Mouse (Mus musculus) MEL (cell line): ENCODE measurements at regions not wholly inside any gene's neighbourhood (a gene's known extent, or its start where the extent isn't known, plus 50 kb on each side); places are given as distances from the start of the nearest gene placed in this dataset.

Source experiments
- DNase-seq: peaks from one replicate; pipeline ENCODE4 v3.0.0; 2011; ENCODE audit warnings: low read depth, low spot score
- H3K27ac ChIP-seq: 2 replicates; pipeline ENCODE4 v1.5.1; 2012; ENCODE audit warnings: low read depth, mild to moderate bottlenecking, control low read depth, low read length, moderate library complexity; ENCODE audit not compliant: control insufficient read depth
- H3K27me3 ChIP-seq, 2 experiments: fragments of 150-350 bp in 1 of 2; sonication (generic) in 1 of 2; 2 replicates each; pipeline ENCODE4 v1.6.1; 2012; ENCODE audit warnings: low read length in 2 of 2, mild to moderate bottlenecking in 2 of 2, improper control_type of control experiment in 1 of 2, moderate library complexity in 1 of 2; ENCODE audit not compliant: insufficient read depth in 2 of 2, control insufficient read depth in 1 of 2
- H3K36me3 ChIP-seq, 2 experiments: 2 replicates each; pipeline ENCODE4 v1.6.1; 2012 to 2014; ENCODE audit warnings: low read length in 2 of 2, improper control_type of control experiment in 1 of 2, inconsistent platforms in 1 of 2, mild to moderate bottlenecking in 1 of 2; ENCODE audit not compliant: insufficient read depth in 2 of 2, control insufficient read depth in 1 of 2
- H3K4me1 ChIP-seq, 2 experiments: fragments of 150-350 bp in 1 of 2; sonication (generic) in 1 of 2; 2 replicates each; pipeline ENCODE4 v1.6.1; 2012; ENCODE audit warnings: low read length in 2 of 2, improper control_type of control experiment in 1 of 2, mild to moderate bottlenecking in 1 of 2; ENCODE audit not compliant: insufficient read depth in 2 of 2, control insufficient read depth in 1 of 2
- H3K4me3 ChIP-seq, 2 experiments: fragments of 150-350 bp in 1 of 2; sonication (generic) in 1 of 2; 2 replicates each; pipeline ENCODE4 v1.5.1; 2012; ENCODE audit warnings: low read depth in 2 of 2, low read length in 2 of 2, mild to moderate bottlenecking in 2 of 2, moderate library complexity in 2 of 2, control low read depth in 1 of 2, improper control_type of control experiment in 1 of 2; ENCODE audit not compliant: control insufficient read depth in 1 of 2, insufficient read depth in 1 of 2
- H3K79me2 ChIP-seq: 2 replicates; pipeline ENCODE4 v1.6.1; 2012; ENCODE audit warnings: mild to moderate bottlenecking, low read length, moderate library complexity; ENCODE audit not compliant: control insufficient read depth, poor library complexity, insufficient read depth
- H3K9ac ChIP-seq: 2 replicates; pipeline ENCODE4 v1.6.1; 2012; ENCODE audit warnings: low read depth, mild to moderate bottlenecking, control low read depth, low read length, moderate library complexity; ENCODE audit not compliant: control insufficient read depth, poor library complexity, severe bottlenecking
- H3K9me3 ChIP-seq: fragments of 150-350 bp; sonication (generic); replicated peaks from 2 replicates; pipeline ENCODE4 v1.6.1; 2012; ENCODE audit warnings: mild to moderate bottlenecking, low read length, improper control_type of control experiment, moderate library complexity; ENCODE audit not compliant: insufficient read depth
- CTCF ChIP-seq, 3 experiments: IDR thresholded peaks in 2 of 3; conservative IDR thresholded peaks in 1 of 3; 2 replicates each; pipeline ENCODE4 v1.5.1; 2011 to 2012; ENCODE audit warnings: low read length in 3 of 3, low read depth in 2 of 3, mild to moderate bottlenecking in 2 of 3, improper control_type of control experiment in 1 of 3, inconsistent platforms in 1 of 3, mixed read lengths in 1 of 3, moderate library complexity in 1 of 3; ENCODE audit not compliant: control insufficient read depth in 1 of 3, insufficient read depth in 1 of 3, poor library complexity in 1 of 3, severe bottlenecking in 1 of 3
- E2F4 ChIP-seq: IDR thresholded peaks from 2 replicates; pipeline ENCODE4 v1.6.1; 2011; ENCODE audit warnings: low read depth, low read length, improper control_type of control experiment, borderline replicate concordance
- ELF1 ChIP-seq: IDR thresholded peaks from 2 replicates; pipeline ENCODE4 v1.6.1; 2014; ENCODE audit warnings: low read depth, mild to moderate bottlenecking, inconsistent platforms, low read length, improper control_type of control experiment, moderate library complexity
- EP300 ChIP-seq, 2 experiments: IDR thresholded peaks; 2 replicates each; pipeline ENCODE4 v1.6.1; 2011; ENCODE audit warnings: improper control_type of control experiment in 2 of 2, low read length in 2 of 2, low read depth in 1 of 2, mild to moderate bottlenecking in 1 of 2
- GABPA ChIP-seq: IDR thresholded peaks from 2 replicates; pipeline ENCODE4 v1.6.1; 2012; ENCODE audit warnings: low read depth, mild to moderate bottlenecking, inconsistent platforms, low read length, improper control_type of control experiment, moderate library complexity
- HCFC1 ChIP-seq: IDR thresholded peaks from 2 replicates; pipeline ENCODE4 v1.6.1; 2012; ENCODE audit warnings: low read depth, mild to moderate bottlenecking, inconsistent platforms, low read length, improper control_type of control experiment, moderate library complexity
- KAT2A ChIP-seq: conservative IDR thresholded peaks from 2 replicates; pipeline ENCODE4 v1.6.1; 2012; ENCODE audit warnings: low read depth, low read length, improper control_type of control experiment, inconsistent platforms
- MAFK ChIP-seq: IDR thresholded peaks from 2 replicates; pipeline ENCODE4 v1.6.1; 2011; ENCODE audit warnings: low read depth, mild to moderate bottlenecking, low read length, improper control_type of control experiment, borderline replicate concordance
- MAZ ChIP-seq: IDR thresholded peaks from 2 replicates; pipeline ENCODE4 v1.6.1; 2012; ENCODE audit warnings: low read depth, mild to moderate bottlenecking, inconsistent platforms, low read length, improper control_type of control experiment
- MXI1 ChIP-seq: IDR thresholded peaks from 2 replicates; pipeline ENCODE4 v1.6.1; 2011; ENCODE audit warnings: mild to moderate bottlenecking, low read depth, low read length, improper control_type of control experiment
- NELFE ChIP-seq: IDR thresholded peaks from 2 replicates; pipeline ENCODE4 v1.6.1; 2011; ENCODE audit warnings: low read depth, low read length, improper control_type of control experiment
- NRF1 ChIP-seq: IDR thresholded peaks from 2 replicates; pipeline ENCODE4 v1.6.1; 2014; ENCODE audit warnings: low read depth, mild to moderate bottlenecking, inconsistent platforms, low read length, improper control_type of control experiment, moderate library complexity; ENCODE audit not compliant: poor library complexity, insufficient read depth, severe bottlenecking
- POLR2AphosphoS2 ChIP-seq: IDR thresholded peaks from 2 replicates; pipeline ENCODE4 v1.6.1; 2011; ENCODE audit warnings: low read length, improper control_type of control experiment
- POLR2AphosphoS5 ChIP-seq: IDR thresholded peaks from 2 replicates; pipeline ENCODE4 v1.6.1; 2012; ENCODE audit warnings: low read depth, borderline replicate concordance, mild to moderate bottlenecking, inconsistent platforms, low read length, moderate library complexity, mixed read lengths
- RAD21 ChIP-seq: IDR thresholded peaks from 2 replicates; pipeline ENCODE4 v1.6.1; 2011; ENCODE audit warnings: mild to moderate bottlenecking, low read depth, low read length, improper control_type of control experiment
- SMC3 ChIP-seq: IDR thresholded peaks from 2 replicates; pipeline ENCODE4 v1.6.1; 2011; ENCODE audit warnings: low read depth, low read length, improper control_type of control experiment
- TCF12 ChIP-seq: IDR thresholded peaks from 2 replicates; pipeline ENCODE4 v1.6.1; 2014; ENCODE audit warnings: low read depth, mild to moderate bottlenecking, inconsistent platforms, low read length, improper control_type of control experiment, moderate library complexity
- USF2 ChIP-seq, 2 experiments: IDR thresholded peaks; 2 replicates each; pipeline ENCODE4 v1.6.1; 2011 to 2012; ENCODE audit warnings: improper control_type of control experiment in 2 of 2, low read length in 2 of 2, borderline replicate concordance in 1 of 2, inconsistent platforms in 1 of 2, low read depth in 1 of 2, mild to moderate bottlenecking in 1 of 2; ENCODE audit not compliant: insufficient read depth in 1 of 2
- ZC3H11A ChIP-seq: IDR thresholded peaks from 2 replicates; pipeline ENCODE4 v1.6.1; 2012; ENCODE audit warnings: low read depth, mild to moderate bottlenecking, inconsistent platforms, low read length, improper control_type of control experiment
- ZKSCAN1 ChIP-seq: IDR thresholded peaks from 2 replicates; pipeline ENCODE4 v1.6.1; 2012; ENCODE audit warnings: low read depth, mild to moderate bottlenecking, inconsistent platforms, low read length, improper control_type of control experiment, moderate library complexity
- ZNF384 ChIP-seq: IDR thresholded peaks from 2 replicates; pipeline ENCODE4 v1.6.1; 2012; ENCODE audit warnings: low read depth, mild to moderate bottlenecking, inconsistent platforms, low read length, improper control_type of control experiment

GRCm38 (mm10) chr17:93104516-93104915, 94.3 kb upstream of the Adcyap1 start:
- no peaks in the 10 kb centered on the region for H3K27me3 ChIP-seq
- no peak overlapping the region for H3K9ac ChIP-seq
- no peaks in the 10 kb centered on the region for H3K4me1 ChIP-seq
- no peak overlapping the region for H3K27ac ChIP-seq
- no peak for DNase-seq
- TF ChIP-seq NELFE (no peak), MAZ (no peak), SMC3 (no peak), MXI1 (no peak), POLR2AphosphoS5 (no peak), CTCF (IDR thresholded peaks at IDR 0.05 in 2 of 3, conservative IDR thresholded peaks at IDR 0.05 in 1 of 3; ENCODE audit: control insufficient read depth in 1 of 3, insufficient read depth in 1 of 3, low read depth in 2 of 3, low read length in 3 of 3, poor library complexity in 1 of 3, severe bottlenecking in 1 of 3) (no peak), USF2 (IDR thresholded peaks at IDR 0.05; ENCODE audit: borderline replicate concordance in 1 of 2, insufficient read depth in 1 of 2, low read depth in 1 of 2, low read length in 2 of 2) (no peak), GABPA (no peak), EP300 (IDR thresholded peaks at IDR 0.05; ENCODE audit: low read depth in 1 of 2, low read length in 2 of 2) (no peak), HCFC1 (no peak), KAT2A (no peak), E2F4 (no peak), TCF12 (no peak), NRF1 (no peak), ZKSCAN1 (no peak), ELF1 (no peak), MAFK (no peak), POLR2AphosphoS2 (no peak)
- TF ChIP-seq, all 39 proteins: peak for 0
- H3K9me3 ChIP-seq = no peaks in the 10 kb centered on the region
- no peaks in the 10 kb centered on the region for H3K79me2 ChIP-seq
- no peaks in the 10 kb centered on the region for H3K36me3 ChIP-seq
- no peak overlapping the region for H3K4me3 ChIP-seq

- DNase-seq = peak; percentile 30
- Histone ChIP-seq H3K27ac (no peak overlapping the region), H3K36me3 (no peaks in the 10 kb centered on the region), H3K79me2 (no peaks in the 10 kb centered on the region), H3K9ac (no peak overlapping the region), H3K4me1 (no peaks in the 10 kb centered on the region), H3K9me3 (no peaks in the 10 kb centered on the region), H3K4me3 (no peak overlapping the region; a peak in 1 of 4 replicates), H3K27me3 (no peaks in the 10 kb centered on the region)
- TF ChIP-seq USF2 (IDR thresholded peaks at IDR 0.05; ENCODE audit: borderline replicate concordance in 1 of 2, insufficient read depth in 1 of 2, low read depth in 1 of 2, low read length in 2 of 2) (no peak), POLR2AphosphoS5 (no peak), RAD21 (peak; percentile 34), ZNF384 (no peak), SMC3 (peak; percentile 68), CTCF (IDR thresholded peaks at IDR 0.05 in 2 of 3, conservative IDR thresholded peaks at IDR 0.05 in 1 of 3; ENCODE audit: control insufficient read depth in 1 of 3, insufficient read depth in 1 of 3, low read depth in 2 of 3, low read length in 3 of 3, poor library complexity in 1 of 3, severe bottlenecking in 1 of 3) (peak in 2 of 3 experiments; percentile 51 to 59; a peak in 4 of 6 replicates), ZC3H11A (peak; percentile 24; the same call in 1 of the 2 replicates)
Measured at GRCm38 (mm10) chr17:93140003-93140402, 58.8 kb upstream of the Adcyap1 start.
